Mouse (Mus musculus) kidney, adult 11 months (tissue): Measurements from ENCODE around the gene Ubr2.
A peak's percentile ranks its signal among the peaks of the same experiment; 100 is the strongest.

Source experiments
- DNase-seq: peaks from one replicate; pipeline ENCODE4 v3.0.0; 2022

Ubr2 gene

DNA sequence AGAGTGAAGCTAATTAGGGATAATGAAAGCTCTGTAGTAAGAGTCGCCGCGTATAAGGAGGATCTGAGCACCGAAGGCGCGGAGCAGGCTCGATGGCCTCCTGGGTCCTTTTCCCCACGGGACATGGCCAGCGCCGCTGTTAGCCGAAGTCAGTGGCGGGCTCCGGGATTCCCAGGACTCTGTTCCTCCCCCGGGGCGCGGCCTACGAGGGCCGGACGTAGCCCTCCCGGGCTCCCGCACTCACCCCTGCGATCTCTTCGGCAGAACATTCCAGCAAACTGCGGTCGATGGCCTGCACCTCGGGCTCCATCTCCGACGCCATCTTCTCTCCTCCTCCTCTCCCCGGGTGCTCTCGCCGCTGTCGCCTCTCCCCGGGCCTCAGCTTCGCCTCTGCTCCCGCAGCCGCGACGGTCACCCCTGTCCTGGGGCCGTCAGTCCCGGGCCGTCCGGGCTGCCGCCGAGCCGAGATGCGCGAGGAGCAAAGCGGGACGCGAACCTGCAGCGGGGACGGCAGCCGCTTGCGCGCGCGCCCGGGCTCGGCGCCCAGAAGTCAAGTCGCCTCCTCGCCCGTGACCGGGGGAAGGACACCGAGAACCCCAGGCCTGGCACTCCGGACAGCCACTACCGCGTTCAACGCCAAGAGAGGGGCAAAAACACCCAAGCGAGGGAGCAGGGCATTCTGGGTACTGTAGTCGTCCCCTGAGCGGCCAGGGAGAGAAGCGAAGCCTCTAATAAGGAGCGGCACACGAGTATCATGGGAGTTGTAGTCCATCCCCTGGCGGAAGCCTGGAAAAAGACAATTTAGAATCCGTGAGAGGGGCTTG is at the start of gene Ubr2:
Gene Ubr2 (minus strand): TSS at position 659 of the 824 bp plus-strand sequence.
- peak; percentile 97 for DNase-seq

DNA sequence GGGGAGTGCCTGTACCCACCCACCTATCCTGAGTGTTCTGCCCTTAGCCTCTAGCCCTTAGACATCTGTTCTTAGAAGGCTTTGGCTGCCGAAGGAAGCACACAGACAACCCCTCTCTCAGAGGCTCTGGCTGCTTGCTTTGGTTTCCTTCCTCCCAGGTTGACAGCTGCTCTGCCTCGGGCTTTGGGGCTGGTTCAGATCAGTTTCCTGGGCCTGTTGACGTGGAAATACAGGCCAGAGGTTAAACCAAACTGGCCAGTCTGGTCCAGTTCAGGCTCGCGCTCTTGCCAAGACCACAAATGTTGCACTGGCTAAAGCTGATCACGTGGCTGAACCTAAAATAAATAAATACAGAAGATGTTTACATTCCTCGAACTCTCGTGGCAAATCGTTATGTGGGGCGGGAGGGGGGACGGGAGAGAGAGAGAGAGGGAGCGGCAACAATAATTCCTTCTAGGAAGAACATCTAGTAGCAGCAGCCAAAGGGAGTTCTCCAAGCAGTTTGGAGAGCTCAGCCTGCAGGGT is 49.5 kb upstream of the Ubr2 start:
- peak; percentile 85 for DNase-seq

DNA sequence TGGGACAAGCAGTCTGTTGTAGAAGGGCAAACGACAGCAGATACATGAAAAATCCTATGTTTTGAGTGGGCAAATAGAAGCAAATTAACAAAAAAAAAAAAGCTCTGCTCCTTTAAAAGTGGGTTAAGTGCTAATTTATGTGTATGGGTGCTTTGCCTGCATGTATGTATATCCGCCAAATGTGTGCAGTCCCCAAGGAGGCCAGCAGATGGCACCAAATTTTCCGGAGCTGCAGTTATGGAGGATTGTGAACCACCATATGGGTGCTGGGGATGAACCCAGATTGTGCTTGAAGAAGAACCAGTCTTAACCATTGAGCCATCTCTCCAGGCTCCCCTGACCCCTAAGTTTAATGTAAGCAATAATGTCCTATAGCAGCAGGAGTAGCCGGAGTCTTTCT is 47.6 kb upstream of the Ubr2 start:
- DNase-seq: no peak

DNA sequence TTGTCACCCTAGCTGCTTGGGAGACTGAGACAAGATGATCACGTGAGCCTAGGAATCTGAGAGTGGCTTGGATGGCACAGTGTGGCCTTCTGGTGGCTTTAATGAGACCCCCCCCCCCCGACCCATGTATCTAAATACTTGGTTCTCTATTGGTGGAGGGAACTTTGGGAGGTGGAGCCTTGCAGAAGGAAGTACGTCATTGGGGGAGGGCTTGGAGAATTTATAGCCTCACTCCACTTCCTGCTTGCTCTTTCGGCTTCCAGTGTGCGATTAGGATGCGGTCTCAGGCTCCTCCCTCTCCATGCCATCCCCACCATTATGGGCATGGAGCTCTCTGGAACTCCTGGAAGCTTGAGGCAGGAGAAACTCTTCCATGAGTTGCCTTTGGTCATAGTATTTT is 46.1 kb upstream of the Ubr2 start:
- no peak for DNase-seq

DNA sequence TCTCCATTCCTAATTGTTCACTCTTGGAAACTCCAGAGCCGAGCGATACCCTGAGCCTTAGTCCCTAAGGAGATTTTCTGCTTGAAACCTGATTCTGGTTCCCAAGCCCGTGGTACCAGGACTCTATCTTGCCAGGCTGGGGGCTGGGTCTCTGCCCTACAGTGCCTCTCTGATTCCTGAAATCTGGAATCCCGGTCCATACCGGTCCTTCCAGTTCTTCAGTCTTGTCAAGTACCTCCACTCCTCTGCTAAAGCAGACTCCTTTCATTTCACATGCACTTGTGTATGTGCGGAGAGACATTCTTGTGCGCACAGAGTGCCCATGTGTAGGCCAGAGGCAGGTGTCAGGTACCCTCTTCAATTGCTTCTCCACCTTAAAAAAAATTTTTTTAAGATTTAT is 44.8 kb upstream of the Ubr2 start:
- no peak for DNase-seq

DNA sequence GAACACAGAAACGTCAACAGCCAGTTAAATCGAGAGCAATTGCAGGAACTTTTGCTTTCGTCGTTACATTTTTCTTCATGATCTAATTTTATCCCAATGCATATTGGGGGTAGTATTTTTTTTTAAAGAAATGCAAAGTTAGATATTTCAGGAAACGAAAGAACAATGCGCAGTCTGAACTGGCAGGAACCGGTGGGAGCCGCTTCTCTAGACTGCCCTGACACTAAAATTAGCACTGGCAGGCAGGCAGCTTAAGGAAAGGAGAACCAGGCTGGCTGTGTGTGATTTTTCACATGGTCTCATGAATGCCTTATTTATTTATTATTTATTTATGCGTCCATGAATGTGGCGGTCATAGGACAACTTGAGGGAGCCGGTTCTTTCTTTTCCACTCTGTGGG is 44.3 kb upstream of the Ubr2 start:
- DNase-seq: peak; percentile 43

DNA sequence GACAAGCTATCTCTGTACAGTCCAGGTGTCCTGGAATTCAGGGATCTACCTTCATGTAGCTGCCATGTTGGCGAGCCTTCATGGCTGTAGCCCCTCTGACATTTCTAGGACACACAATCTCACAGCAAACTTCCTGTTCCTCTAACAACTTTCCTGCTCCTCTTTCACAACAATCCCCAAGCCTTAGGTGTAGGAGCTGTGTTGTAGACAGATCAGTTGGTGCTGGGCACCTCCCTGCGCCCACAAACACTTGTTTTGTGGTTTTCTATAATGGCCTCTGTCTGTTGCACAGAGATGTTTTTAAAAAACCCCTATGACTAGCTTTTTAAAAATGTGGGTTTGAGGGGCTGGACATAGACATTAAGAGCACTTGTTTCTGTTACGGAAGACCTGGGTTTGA is 40.3 kb upstream of the Ubr2 start:
- DNase-seq: no peak

DNA sequence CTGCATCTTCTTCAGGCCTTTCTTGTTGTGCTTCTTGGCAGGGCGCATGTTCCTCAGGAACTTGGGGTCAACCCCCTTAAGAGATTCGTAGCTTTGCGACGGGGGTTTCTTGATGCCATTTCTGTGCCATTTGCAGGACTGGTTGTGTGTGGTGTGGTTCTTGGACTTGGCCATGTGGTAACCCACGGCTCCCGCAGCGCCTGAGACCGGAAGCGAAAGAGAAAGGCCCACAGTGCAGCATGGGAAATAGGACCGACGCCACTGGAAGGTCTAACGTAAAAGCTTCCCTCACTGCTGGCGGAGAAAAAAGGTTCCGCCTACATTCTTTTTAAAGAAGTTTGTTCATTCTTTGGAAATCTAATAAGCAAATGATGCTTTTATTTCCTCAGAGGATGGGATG is 32.5 kb upstream of the Ubr2 start:
- no peak for DNase-seq

DNA sequence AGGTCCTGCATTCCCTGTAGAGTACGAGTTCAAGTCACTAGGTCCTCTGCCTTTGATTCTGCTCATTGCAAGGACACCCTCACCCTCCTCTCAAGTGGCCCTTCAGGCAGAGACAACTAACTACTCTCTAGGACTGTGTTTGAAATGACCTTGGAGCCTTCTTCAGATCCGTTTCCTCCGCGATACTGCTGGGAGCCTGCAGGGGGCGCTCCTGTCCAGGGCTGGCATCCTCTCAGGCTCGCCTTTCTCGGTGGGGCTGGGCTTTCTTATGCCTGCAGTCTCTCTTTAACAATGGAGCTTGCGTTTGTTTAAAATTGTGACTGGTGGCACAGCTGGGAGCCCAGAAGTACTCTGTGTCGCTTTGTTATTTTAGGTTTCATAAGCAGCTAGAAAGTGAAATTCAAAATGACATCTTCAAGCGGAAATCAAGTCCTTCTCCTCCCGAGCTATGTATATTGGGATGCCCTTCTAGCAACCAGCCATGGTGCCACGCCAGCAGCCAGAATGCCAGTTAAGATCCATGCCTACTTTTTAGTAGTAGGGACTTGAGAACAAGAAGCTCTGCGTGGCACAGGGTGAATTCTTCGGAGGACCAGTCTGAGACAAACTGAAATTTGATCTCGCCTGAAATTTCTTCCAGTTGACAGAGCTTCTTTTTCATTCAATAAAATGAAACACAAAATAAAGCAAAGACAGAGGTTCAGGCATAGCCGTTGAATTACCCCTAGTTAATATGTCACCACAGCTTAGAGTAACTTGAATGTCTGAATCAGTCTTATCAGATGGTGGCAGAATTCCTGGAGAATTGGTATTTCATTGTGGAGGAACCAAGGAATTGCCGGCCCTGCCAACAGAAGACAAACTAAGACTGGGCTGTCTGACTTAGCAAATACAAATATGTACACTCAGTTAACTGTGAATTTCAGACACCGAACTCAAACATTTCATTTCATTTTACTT is 28.8 kb upstream of the Ubr2 start:
- peak; percentile 78 for DNase-seq

DNA sequence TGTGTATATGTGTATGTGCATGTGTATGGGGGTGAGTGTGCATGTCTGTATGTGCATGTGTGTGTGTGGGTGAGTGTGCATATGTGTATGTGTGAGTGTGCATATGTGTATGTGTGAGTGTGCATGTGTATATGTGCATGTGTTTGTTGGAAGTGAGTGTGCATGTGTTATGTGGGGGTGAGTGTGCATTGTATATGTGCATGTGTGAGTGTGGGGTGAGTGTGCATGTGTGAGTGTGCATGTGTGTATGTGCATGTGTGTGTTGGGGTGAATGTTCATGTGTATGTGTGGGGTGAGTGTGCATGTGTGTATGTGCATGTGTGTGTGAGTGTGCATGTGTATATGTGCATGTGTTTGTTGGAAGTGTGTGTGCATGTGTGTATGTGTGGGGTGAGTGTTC is 24.2 kb upstream of the Ubr2 start:
- no peak for DNase-seq

DNA sequence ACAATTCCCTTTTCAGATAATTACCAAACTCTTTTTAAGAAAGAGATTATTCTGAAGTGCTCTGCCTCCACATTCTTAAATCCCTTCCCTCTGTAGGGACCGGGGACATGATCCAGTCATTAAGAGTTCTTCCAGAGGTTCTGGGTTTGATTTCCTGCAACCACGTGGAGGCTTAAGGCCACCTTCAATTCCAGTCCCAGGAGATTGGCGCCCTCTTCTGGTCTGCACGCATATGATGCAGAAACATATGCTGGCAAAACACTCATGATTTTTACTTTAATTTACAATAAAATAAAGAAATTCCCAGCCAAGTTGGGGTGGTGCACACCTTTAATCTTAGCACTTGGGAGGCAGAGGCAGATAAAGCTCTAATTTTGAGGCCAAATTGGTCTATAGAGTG is 23.3 kb upstream of the Ubr2 start:
- no peak for DNase-seq

DNA sequence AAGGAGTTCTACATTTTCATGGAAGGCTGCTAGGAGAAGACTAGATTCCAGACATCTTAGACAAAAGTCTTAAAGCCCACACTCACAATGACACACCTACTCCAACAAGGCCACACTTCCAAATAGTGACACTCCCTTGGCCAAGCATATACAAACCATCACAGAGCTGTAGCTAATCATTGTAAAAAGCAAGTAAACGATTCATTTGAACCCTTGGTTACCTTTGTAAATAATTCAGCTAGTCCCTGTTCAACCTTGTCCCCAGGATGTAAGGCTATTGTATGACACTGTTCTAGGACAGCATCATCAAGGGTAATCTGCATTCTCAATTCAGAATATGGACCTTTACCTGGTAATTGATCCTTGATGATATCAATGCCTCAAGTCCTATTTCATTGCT is 14.4 kb upstream of the Ubr2 start:
- DNase-seq: no peak

DNA sequence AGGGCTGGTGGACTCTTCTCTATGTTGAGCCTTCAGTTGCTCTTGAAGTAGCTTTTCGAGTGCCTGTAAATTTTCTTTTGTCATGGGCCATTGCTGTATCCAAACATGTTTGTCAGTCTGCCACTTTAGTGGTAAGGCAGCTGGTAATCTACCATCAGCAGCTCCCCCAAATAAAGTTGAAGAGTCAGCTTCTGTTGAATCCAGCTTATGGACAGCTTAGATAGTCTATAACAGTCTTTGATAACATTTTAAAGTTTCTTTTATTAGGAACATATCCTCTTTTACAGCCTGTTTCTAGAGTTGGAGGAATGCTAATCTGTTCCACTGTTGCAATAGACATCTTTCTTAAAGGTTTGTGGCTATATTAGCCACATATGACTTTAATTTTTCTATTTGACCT is 13.0 kb upstream of the Ubr2 start:
- DNase-seq: no peak

DNA sequence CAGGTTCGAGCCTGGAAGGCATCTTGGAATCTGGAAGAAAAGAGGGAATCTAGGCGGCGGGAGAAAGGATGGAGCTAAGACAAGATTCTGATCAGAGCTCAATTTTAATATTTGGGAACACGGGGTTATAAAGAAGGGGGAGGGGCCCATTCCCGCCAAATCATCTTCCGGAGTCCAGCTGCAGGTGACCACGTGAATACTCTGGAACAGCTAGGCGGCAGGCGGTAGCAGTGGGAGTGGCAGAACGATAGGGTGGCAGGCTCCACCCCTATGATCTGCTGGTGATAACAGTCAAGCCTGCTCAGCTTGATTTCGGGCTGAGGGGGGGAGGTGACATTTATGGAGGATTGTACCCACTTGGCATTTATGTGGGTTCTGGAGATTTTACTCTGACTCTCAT is 2.5 kb upstream of the Ubr2 start:
- peak; percentile 31 for DNase-seq

DNA sequence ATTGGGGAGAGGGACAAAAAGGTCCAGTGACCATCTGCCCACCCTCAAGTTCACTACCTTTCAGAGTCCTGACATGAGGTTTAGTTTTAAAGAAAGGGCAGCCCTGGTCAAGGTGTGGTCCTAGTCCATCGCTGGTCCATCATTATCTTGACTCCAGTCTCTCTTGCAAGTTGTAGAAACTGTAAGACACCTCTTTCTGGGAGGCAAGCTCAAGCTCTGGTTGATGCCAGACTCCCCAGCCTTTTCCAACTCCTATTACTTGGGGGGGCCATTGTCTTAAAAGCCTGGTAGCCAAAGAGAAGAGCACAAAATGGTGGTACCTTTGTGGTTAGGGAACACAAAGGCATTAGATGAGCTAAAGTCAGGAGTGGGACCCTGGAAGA is 1.3 kb upstream of the Ubr2 start:
- no peak for DNase-seq

DNA sequence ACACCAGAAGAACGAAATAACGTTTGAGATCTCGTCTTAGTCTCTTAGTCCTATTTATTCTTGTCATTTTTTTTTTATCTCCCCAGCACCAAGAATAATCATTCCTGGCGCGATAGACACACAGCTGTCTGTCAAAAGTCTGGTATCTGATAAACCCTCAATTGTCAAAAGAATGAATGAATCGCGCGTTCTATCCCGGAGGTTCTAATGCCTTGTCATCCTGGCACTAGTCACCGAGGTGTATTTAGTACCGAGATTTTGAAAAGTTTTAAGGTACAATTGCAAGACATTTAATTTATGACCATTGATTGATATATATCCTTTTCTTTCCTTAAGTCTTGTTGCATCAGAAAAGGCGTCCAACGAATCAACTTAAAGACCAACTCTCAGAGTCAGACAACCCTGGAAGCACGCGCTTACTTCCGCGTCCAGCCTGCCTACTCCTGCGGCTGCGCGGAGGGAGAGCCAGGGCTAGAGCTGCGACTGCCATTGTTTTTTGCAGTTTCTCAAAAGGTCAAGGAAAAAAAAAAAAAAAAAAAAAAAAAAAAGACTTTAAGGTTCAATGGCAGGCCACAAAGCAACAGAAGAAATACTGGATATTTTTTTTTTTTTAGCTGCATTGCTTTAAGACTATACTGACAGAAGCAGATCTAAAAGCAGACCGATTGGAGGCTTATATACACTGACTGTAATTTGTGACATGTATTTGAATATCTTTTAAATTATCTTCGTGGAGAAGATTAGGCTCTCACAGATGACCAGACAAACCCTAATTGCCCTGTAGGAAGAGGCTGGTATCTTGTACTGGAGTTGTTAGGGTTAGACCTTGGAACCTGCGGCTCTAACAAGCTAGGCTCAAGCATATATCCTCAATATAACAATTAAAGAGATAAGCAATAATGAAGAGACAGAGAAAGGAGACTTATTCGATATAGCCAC is 635 bp upstream of the Ubr2 start:
- DNase-seq: peak; percentile 71

DNA sequence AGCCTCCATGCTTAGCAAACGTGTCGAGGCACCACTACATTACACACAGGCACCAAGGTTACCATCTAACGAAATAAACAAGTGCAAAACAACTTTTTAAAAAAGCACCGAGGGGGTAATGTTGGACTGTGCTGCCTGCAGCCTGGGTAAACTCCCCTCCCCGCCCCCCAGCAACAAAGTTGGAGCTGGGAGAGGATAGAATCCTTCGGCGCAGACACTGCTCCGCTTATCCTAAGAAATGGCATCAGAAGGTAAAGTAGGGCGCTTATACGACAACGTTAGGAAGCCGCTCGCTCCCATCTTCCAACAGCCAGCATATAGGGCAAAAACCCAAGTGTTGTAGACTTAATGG is 834 bp downstream of the Ubr2 start:
- DNase-seq: no peak

DNA sequence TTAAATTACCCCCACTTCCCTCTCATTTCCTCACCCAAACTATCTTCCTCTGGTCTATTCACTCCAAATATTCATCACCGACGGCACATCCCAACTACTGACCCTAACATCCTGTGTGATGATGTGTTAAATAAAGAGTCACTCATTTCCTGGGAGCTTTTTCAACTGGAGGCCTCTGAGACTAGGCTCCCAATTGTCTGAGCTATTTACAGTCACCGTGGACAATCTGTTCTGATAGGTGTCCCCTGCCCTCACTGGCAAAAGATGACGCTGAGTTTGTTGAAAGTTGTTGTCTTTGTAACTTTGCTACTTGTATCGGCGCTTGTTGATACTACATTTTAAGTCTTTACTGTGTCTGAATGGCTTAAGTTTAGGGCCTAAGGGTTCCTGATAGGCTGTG is 1.3 kb downstream of the Ubr2 start:
- no peak for DNase-seq

DNA sequence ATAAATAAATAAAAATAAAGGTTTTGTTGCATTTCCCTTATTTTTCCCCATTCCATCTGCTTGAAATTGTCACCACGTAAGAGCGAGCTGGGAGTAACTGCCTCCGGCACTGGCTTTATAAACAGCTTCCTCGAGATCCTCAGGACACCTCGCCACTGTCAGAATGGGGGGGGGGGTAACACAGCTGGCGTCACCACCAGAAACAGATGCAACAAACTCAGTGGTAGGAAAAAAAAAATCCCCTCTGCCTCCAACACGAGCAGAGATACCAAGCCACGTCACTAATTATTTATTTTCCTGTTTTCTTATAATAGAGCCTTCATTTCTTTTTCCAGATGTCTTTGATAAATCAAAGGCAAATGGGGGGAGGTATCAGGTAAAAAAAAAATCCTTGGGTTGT is 1.9 kb downstream of the Ubr2 start:
- DNase-seq: no peak

DNA sequence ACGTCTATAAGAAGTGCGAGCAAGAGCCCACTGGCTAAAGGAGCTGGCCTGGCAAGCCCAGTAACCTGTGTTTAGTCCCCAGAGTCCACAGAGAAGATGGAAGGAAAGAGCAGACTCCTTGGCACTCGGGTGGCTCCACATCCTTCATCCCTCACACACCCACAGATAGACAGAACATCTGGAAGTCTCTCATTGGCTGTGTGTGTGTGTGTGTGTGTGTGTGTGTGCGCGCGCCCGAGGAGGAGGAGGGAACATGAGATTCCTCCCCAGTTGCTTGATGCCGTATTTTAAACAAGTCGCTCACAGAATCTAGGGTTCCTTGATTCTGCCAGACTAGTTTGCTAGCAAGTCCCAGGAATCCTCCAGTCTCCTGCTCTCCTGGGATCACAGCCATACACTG is 3.6 kb downstream of the Ubr2 start:
- no peak for DNase-seq

DNA sequence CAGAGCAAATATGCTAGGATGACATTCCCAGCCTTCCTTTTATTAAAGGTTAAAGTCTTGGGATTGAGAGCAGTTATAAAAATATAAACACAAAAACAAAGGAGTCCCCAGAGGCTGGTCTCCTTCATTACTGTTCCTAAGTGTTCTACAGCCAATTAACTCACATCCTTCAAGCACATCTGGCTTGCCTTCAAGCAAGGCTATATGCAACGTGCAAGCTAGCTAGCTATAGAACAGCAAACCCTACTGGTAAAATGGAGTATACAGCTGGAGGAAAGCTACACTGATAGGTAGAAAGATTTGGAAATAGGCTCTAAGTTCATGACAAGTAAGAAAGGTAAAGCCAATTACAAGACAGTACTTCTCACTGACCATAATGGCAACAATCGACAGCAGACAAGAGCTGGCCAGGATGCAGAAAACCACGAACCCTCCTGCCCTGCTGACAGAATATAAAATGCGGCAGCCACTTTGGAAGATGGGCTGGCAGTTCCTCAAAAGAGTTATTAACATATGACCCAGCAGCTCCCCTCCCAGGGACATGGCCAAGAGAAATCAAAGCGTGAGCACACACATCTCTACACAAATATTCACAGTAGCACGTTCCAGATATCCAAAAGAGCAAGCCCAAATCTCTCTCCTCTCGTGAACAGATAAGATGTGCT is 4.5 kb downstream of the Ubr2 start:
- DNase-seq: no peak

DNA sequence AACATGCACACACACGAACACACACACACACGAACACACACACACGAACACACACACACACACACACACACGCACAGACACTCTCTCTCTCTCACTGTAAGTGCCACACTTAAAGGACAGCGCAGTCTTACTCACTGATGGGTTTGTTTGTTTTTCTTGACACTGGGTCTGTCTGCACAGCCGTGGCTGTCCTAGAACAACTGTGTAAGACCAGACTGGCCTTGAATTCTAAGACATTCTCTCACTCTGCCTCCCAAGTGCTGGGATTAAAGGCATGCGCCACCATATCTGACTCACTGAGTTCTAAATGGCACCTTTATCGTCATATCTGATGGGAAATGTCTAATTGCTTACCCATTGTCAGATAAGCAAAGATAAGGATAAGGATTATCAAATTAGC is 7.1 kb downstream of the Ubr2 start:
- DNase-seq: no peak
